Mouse (Mus musculus) heart, adult 8-10 months (tissue): ENCODE measurements around the gene Srp9. TPM values are rescaled to one million over a fixed set of nuclear protein-coding genes. Genes with fewer than 3 reads are reported as not detected.

Experiments used
- DNase-seq: peaks from one replicate; pipeline ENCODE4 v3.0.0; 2022; ENCODE audit warnings: low spot score
- total RNA-seq, 4 experiments: library from RNA; stranded (reverse); gene quantifications; 2 replicates each; pipeline ENCODE4 v1.2.4; 2022

Gene Srp9
- total RNA-seq, 4 experiments from 2014 or later: 42.7 to 54.0 (median 47.9) TPM

- DNase-seq: no peak
Observed at GRCm38 (mm10) chr1:182105023-182105422, 19.5 kb upstream of the Srp9 start.

- DNase-seq: no peak
Observed at GRCm38 (mm10) chr1:182107251-182107650, 17.3 kb upstream of the Srp9 start.

- no peak for DNase-seq
Observed at GRCm38 (mm10) chr1:182108397-182109099, 16.0 kb upstream of the Srp9 start.

GRCm38 (mm10) chr1:182110185-182110584, 14.4 kb upstream of the Srp9 start:
- DNase-seq: no peak

- DNase-seq: no peak
Observed at GRCm38 (mm10) chr1:182110708-182111385, 13.7 kb upstream of the Srp9 start.

- no peak for DNase-seq
Observed at GRCm38 (mm10) chr1:182111386-182112317, 12.9 kb upstream of the Srp9 start.

- DNase-seq: no peak
Observed at GRCm38 (mm10) chr1:182112385-182112784, 12.2 kb upstream of the Srp9 start.

- DNase-seq: no peak
Observed at GRCm38 (mm10) chr1:182113131-182113530, 11.4 kb upstream of the Srp9 start.

GRCm38 (mm10) chr1:182113587-182114500, 10.7 kb upstream of the Srp9 start:
- DNase-seq: no peak

- no peak for DNase-seq
Observed at GRCm38 (mm10) chr1:182115197-182115596, 9.3 kb upstream of the Srp9 start.

- DNase-seq: no peak
Observed at GRCm38 (mm10) chr1:182115651-182116408, 8.7 kb upstream of the Srp9 start.

- no peak for DNase-seq
Observed at GRCm38 (mm10) chr1:182122413-182122812, 2.1 kb upstream of the Srp9 start.

GRCm38 (mm10) chr1:182124924-182125368, 409 bp downstream of the Srp9 start:
- peak; percentile 75 for DNase-seq

- no peak for DNase-seq
Observed at GRCm38 (mm10) chr1:182130830-182131229, 6.3 kb downstream of the Srp9 start.

- DNase-seq: no peak
Observed at GRCm38 (mm10) chr1:182137204-182138125, 12.9 kb downstream of the Srp9 start.

- no peak for DNase-seq
Observed at GRCm38 (mm10) chr1:182138172-182138571, 13.6 kb downstream of the Srp9 start.

GRCm38 (mm10) chr1:182139937-182140336, 15.4 kb downstream of the Srp9 start:
- DNase-seq: no peak

- DNase-seq: peak; percentile 72
Observed at GRCm38 (mm10) chr1:182140370-182140769, 15.8 kb downstream of the Srp9 start.

GRCm38 (mm10) chr1:182142725-182143124, 18.2 kb downstream of the Srp9 start:
- no peak for DNase-seq
